Comparison of ENCODE assay signal across 31 mouse cellular contexts in genomic region chr2:163809166-163809565, GRCm38 (mm10). TPM values are rescaled to one million over a fixed set of nuclear protein-coding genes. Genes with fewer than 3 reads are reported as not detected.
A peak's percentile ranks its signal among the peaks of the same experiment; 100 is the strongest.
DNase-seq lines count a peak whose midpoint lies in the region; ATAC-seq and TF ChIP-seq lines count a peak whose summit lies in the region.
"Had no signal": no experiment of that assay in that cellular context is flagged by ENCODE, and none has a peak within 500 bp of the region (broad histone marks: within the 10 kb centered on the region; RNA-seq: fewer than 3 reads in every experiment).

No protein-coding gene starts in this region.

- no peak overlapping the region for H3K9ac ChIP-seq in forebrain, postnatal 0 days
- H3K9ac ChIP-seq in forebrain, embryonic 16.5 days (replicated peaks; ENCODE audit: low read depth, low read length), result no peak overlapping the region
- H3K9ac ChIP-seq in hindbrain, embryonic 11.5 days (ENCODE audit: low read depth, low read length), result no peak overlapping the region
- H3K9ac ChIP-seq: embryonic facial prominence, embryonic 12.5 days; forebrain, embryonic 12.5 days had no signal

- DNase-seq in forebrain, postnatal 0 days, result peak; percentile 44
- peak; percentile 18 to 53 for DNase-seq in layer of hippocampus, adult 2 months (ENCODE audit: low spot score in 2 of 2)
- no peak for DNase-seq in layer of hippocampus, postnatal 36 days
- peak; percentile 53 for DNase-seq in brain, adult 2 months (ENCODE audit: low read depth, low spot score)
- no peak for DNase-seq in adrenal gland, adult 2 months
- no peak for DNase-seq in hindbrain, embryonic 11.5 days (ENCODE audit: low spot score)
- DNase-seq: adrenal gland, postnatal 10 days; adrenal gland, postnatal 25 days; B cell, adult 2 months; cerebellum, adult 11 months; cerebellum, adult 18-20 months; cerebellum, adult 8-10 months; cerebellum, adult 9-11 months; cerebellum, postnatal 14 days; cerebellum, postnatal 36 days had no signal

- no peaks in the 10 kb centered on the region for H3K36me3 ChIP-seq in forebrain, postnatal 0 days (ENCODE audit: insufficient read depth)
- no peaks in the 10 kb centered on the region for H3K36me3 ChIP-seq in forebrain, embryonic 16.5 days (ENCODE audit: control insufficient read depth, insufficient read depth)
- no peaks in the 10 kb centered on the region for H3K36me3 ChIP-seq in hindbrain, embryonic 11.5 days (ENCODE audit: control insufficient read depth, insufficient read depth, low read length)
- H3K36me3 ChIP-seq: embryonic facial prominence, embryonic 10.5 days; embryonic facial prominence, embryonic 12.5 days; forebrain, embryonic 10.5 days; forebrain, embryonic 12.5 days; G1E had no signal

- no peaks in the 10 kb centered on the region for H3K9me3 ChIP-seq in forebrain, postnatal 0 days (ENCODE audit: low read length)
- H3K9me3 ChIP-seq in forebrain, embryonic 16.5 days (ENCODE audit: control insufficient read depth, low read length), result no peaks in the 10 kb centered on the region
- no peaks in the 10 kb centered on the region for H3K9me3 ChIP-seq in hindbrain, embryonic 11.5 days (ENCODE audit: control insufficient read depth, low read length)
- H3K9me3 ChIP-seq: embryonic facial prominence, embryonic 10.5 days; embryonic facial prominence, embryonic 12.5 days; forebrain, embryonic 10.5 days; forebrain, embryonic 12.5 days; G1E had no signal

- H3K4me3 ChIP-seq in forebrain, postnatal 0 days (ENCODE audit: low read depth, low read length), result no peak overlapping the region
- no peak overlapping the region for H3K4me3 ChIP-seq in forebrain, embryonic 16.5 days (replicated peaks; ENCODE audit: low read length)
- no peak overlapping the region for H3K4me3 ChIP-seq in layer of hippocampus, adult 2 months
- no peak overlapping the region for H3K4me3 ChIP-seq in embryonic fibroblast, embryonic 13.5 days (ENCODE audit: insufficient read depth, low read length)
- no peak overlapping the region for H3K4me3 ChIP-seq in hindbrain, embryonic 11.5 days (ENCODE audit: low read depth, low read length)
- H3K4me3 ChIP-seq: embryonic facial prominence, embryonic 10.5 days; embryonic facial prominence, embryonic 12.5 days; erythroblast, embryonic 14.5 days; forebrain, embryonic 10.5 days; forebrain, embryonic 12.5 days had no signal

- no peak for TF ChIP-seq POLR2A in embryonic fibroblast, embryonic 13.5 days (IDR thresholded peaks at IDR 0.05; ENCODE audit: low read depth, low read length)

- H3K27ac ChIP-seq in forebrain, postnatal 0 days (ENCODE audit: low read depth, low read length), result peak overlapping the region; percentile 59; the same call in 1 of the 2 replicates
- no peak overlapping the region for H3K27ac ChIP-seq in forebrain, embryonic 16.5 days (ENCODE audit: low read length)
- H3K27ac ChIP-seq in layer of hippocampus, adult 2 months, result peak overlapping the region; percentile 69; the same call in 1 of the 2 replicates
- peak overlapping the region; percentile 70 for H3K27ac ChIP-seq in embryonic fibroblast, embryonic 13.5 days (ENCODE audit: insufficient read depth, low read length)
- H3K27ac ChIP-seq in hindbrain, embryonic 11.5 days (ENCODE audit: low read depth, low read length), result no peak overlapping the region
- H3K27ac ChIP-seq: embryonic facial prominence, embryonic 10.5 days; embryonic facial prominence, embryonic 12.5 days; forebrain, embryonic 10.5 days; forebrain, embryonic 12.5 days had no signal

- H3K4me1 ChIP-seq in forebrain, postnatal 0 days (ENCODE audit: insufficient read depth), result no peaks in the 10 kb centered on the region
- H3K4me1 ChIP-seq in forebrain, embryonic 16.5 days (replicated peaks; ENCODE audit: control insufficient read depth, insufficient read depth, low read length), result no peaks in the 10 kb centered on the region
- H3K4me1 ChIP-seq in embryonic fibroblast, embryonic 13.5 days (ENCODE audit: control insufficient read depth, insufficient read depth, low read length), result no peaks in the 10 kb centered on the region
- no peaks in the 10 kb centered on the region for H3K4me1 ChIP-seq in hindbrain, embryonic 11.5 days (replicated peaks; ENCODE audit: control insufficient read depth, insufficient read depth, low read length)
- H3K4me1 ChIP-seq: embryonic facial prominence, embryonic 12.5 days; forebrain, embryonic 10.5 days; forebrain, embryonic 12.5 days had no signal

- H3K4me2 ChIP-seq in forebrain, postnatal 0 days (ENCODE audit: low read depth), result no peak overlapping the region
- H3K4me2 ChIP-seq in forebrain, embryonic 16.5 days (ENCODE audit: low read length), result no peak overlapping the region
- no peak overlapping the region for H3K4me2 ChIP-seq in hindbrain, embryonic 11.5 days (replicated peaks; ENCODE audit: low read depth, low read length)
- H3K4me2 ChIP-seq: embryonic facial prominence, embryonic 12.5 days; forebrain, embryonic 12.5 days had no signal

- no peak for TF ChIP-seq CTCF in forebrain, postnatal 0 days (IDR thresholded peaks at IDR 0.05; ENCODE audit: low read depth)
- no peak for TF ChIP-seq CTCF in layer of hippocampus, adult 2 months (conservative IDR thresholded peaks at IDR 0.05)
- no peak for TF ChIP-seq CTCF in embryonic fibroblast, embryonic 13.5 days (IDR thresholded peaks at IDR 0.05; ENCODE audit: borderline replicate concordance, insufficient read depth, low read length)

- ATAC-seq in forebrain, postnatal 0 days, result no peak
- no peak for ATAC-seq in forebrain, embryonic 16.5 days
- ATAC-seq in hindbrain, embryonic 11.5 days (ENCODE audit: low FRiP score), result no peak
- ATAC-seq: activated CD4-positive, CD25-positive, alpha-beta regulatory T cell, adult 4 months; CD4-positive, CD25-positive, alpha-beta regulatory T cell, adult 4 months; forebrain, embryonic 14.5 days had no signal

- no peaks in the 10 kb centered on the region for H3K27me3 ChIP-seq in forebrain, postnatal 0 days (ENCODE audit: insufficient read depth, low read length)
- H3K27me3 ChIP-seq in forebrain, embryonic 16.5 days (replicated peaks; ENCODE audit: control insufficient read depth, insufficient read depth, low read length), result no peaks in the 10 kb centered on the region
- H3K27me3 ChIP-seq in hindbrain, embryonic 11.5 days (ENCODE audit: control insufficient read depth, insufficient read depth, low read length), result no peaks in the 10 kb centered on the region
- H3K27me3 ChIP-seq: embryonic facial prominence, embryonic 12.5 days; forebrain, embryonic 12.5 days; Patski had no signal

- 68% methylated on average over 4 of the region's 4 CpGs for WGBS in forebrain, postnatal 0 days
- 78% methylated on average over 4 of the region's 4 CpGs for WGBS in forebrain, embryonic 16.5 days
- 88% methylated on average over 4 of the region's 4 CpGs for WGBS in hindbrain, embryonic 11.5 days

RNA-seq across cellular contexts. Expression of gene Ccn5, which starts 11.5 kb away (rescaled TPM):
- not detected in 2 replicates for total RNA-seq in forebrain, postnatal 0 days (2014; rRNA removed)
- polyA plus RNA-seq in forebrain, postnatal 0 days (2015; fragmentation: Nextera tagmentation; extraction: Ambion mirVana), result 0.31 and 0.43 TPM in 2 replicates
- polyA plus RNA-seq in forebrain, embryonic 16.5 days (2015; fragmentation: Nextera tagmentation; extraction: Ambion mirVana), result 0.15 and 0.27 TPM in 2 replicates
- total RNA-seq in layer of hippocampus, adult 2 months (2021), result not detected
- total RNA-seq in layer of hippocampus, postnatal 36 days (2021), result under 1 TPM in 1 of 2 experiments, not detected in 1; 0.35 TPM
- 203 and 212 TPM in 2 replicates for polyA plus RNA-seq in embryonic fibroblast, embryonic 13.5 days (2011; ENCODE audit: insufficient read length, low read depth, missing spikeins)
- 1 to 10 TPM in 1 of 2 experiments, under 1 TPM in 1; 0.20 to 1.8 TPM for total RNA-seq in adrenal gland, adult 2 months (2021)
- 1.2 and 1.9 TPM in 2 replicates for polyA plus RNA-seq in adrenal gland, adult 2 months (2012; rRNA removed)
- 0.17 and 0.19 TPM in 2 replicates for polyA plus RNA-seq in hindbrain, embryonic 11.5 days (2014; fragmentation: Nextera tagmentation; extraction: Ambion mirVana)
- total RNA-seq: adrenal gland, postnatal 25 days; adrenal gland, postnatal 4 days; CH12.LX; G1E had no signal
- polyA plus RNA-seq: activated CD4-positive, CD25-positive, alpha-beta regulatory T cell, adult 4 months; CD4-positive, CD25-positive, alpha-beta regulatory T cell, adult 4 months; erythroblast, embryonic 14.5 days; G1E had no signal

RNA-seq across cellular contexts. Expression of gene Kcnk15, which starts 44.3 kb away (rescaled TPM):
- 0.19 TPM in 1 of 2 replicates, not detected in the other for total RNA-seq in forebrain, postnatal 0 days (2014; rRNA removed)
- polyA plus RNA-seq in forebrain, postnatal 0 days (2015; fragmentation: Nextera tagmentation; extraction: Ambion mirVana), result 0.15 TPM in 1 of 2 replicates, not detected in the other
- not detected in 2 replicates for polyA plus RNA-seq in forebrain, embryonic 16.5 days (2015; fragmentation: Nextera tagmentation; extraction: Ambion mirVana)
- total RNA-seq in layer of hippocampus, adult 2 months (2021), result not detected
- total RNA-seq in layer of hippocampus, postnatal 36 days (2021), result not detected
- polyA plus RNA-seq in embryonic fibroblast, embryonic 13.5 days (2011; ENCODE audit: insufficient read length, low read depth, missing spikeins), result 0.26 TPM in 1 of 2 replicates, not detected in the other
- not detected for total RNA-seq in adrenal gland, adult 2 months (2021)
- polyA plus RNA-seq in adrenal gland, adult 2 months (2012; rRNA removed), result 0.19 TPM in 1 of 2 replicates, not detected in the other
- polyA plus RNA-seq in hindbrain, embryonic 11.5 days (2014; fragmentation: Nextera tagmentation; extraction: Ambion mirVana), result not detected in 2 replicates
- total RNA-seq: adrenal gland, adult 18-20 months; adrenal gland, postnatal 10 days; adrenal gland, postnatal 25 days; adrenal gland, postnatal 4 days; CH12.LX; G1E had no signal
- polyA plus RNA-seq: activated CD4-positive, CD25-positive, alpha-beta regulatory T cell, adult 4 months; CD4-positive, CD25-positive, alpha-beta regulatory T cell, adult 4 months; embryonic facial prominence, embryonic 10.5 days; embryonic facial prominence, embryonic 12.5 days; embryonic facial prominence, embryonic 14.5 days; erythroblast, embryonic 14.5 days; forebrain, embryonic 10.5 days; forebrain, embryonic 12.5 days; forebrain, embryonic 14.5 days; G1E; Patski had no signal

RNA-seq across cellular contexts. Expression of gene Ada, which starts 59.1 kb away (rescaled TPM):
- 4.3 and 6.2 TPM in 2 replicates for total RNA-seq in forebrain, postnatal 0 days (2014; rRNA removed)
- 4.6 and 5.4 TPM in 2 replicates for polyA plus RNA-seq in forebrain, postnatal 0 days (2015; fragmentation: Nextera tagmentation; extraction: Ambion mirVana)
- polyA plus RNA-seq in forebrain, embryonic 16.5 days (2015; fragmentation: Nextera tagmentation; extraction: Ambion mirVana), result 4.5 and 5.2 TPM in 2 replicates
- 1 to 10 TPM; 1.1 to 1.9 TPM for total RNA-seq in layer of hippocampus, adult 2 months (2021)
- 1 to 10 TPM; 1.1 to 1.2 TPM for total RNA-seq in layer of hippocampus, postnatal 36 days (2021)
- polyA plus RNA-seq in embryonic fibroblast, embryonic 13.5 days (2011; ENCODE audit: insufficient read length, low read depth, missing spikeins), result 26.9 and 32.7 TPM in 2 replicates
- total RNA-seq in adrenal gland, adult 2 months (2021), result 1 to 10 TPM; 4.1 to 5.5 TPM
- polyA plus RNA-seq in adrenal gland, adult 2 months (2012; rRNA removed), result 0.65 and 0.69 TPM in 2 replicates
- 4.7 and 6.0 TPM in 2 replicates for polyA plus RNA-seq in hindbrain, embryonic 11.5 days (2014; fragmentation: Nextera tagmentation; extraction: Ambion mirVana)

Comparison
In these comparisons a context has a peak if more than half of its experiments do, and no peak if none do; other contexts are left out.
1. DNase-seq: peak in forebrain, postnatal 0 days (single experiment), layer of hippocampus, adult 2 months (2 of 2) and brain, adult 2 months (single experiment); none in layer of hippocampus, postnatal 36 days (0 of 2), adrenal gland, adult 2 months (single experiment) and hindbrain, embryonic 11.5 days (single experiment).
2. H3K27ac ChIP-seq: peak in forebrain, postnatal 0 days (single experiment), layer of hippocampus, adult 2 months (single experiment) and embryonic fibroblast, embryonic 13.5 days (single experiment); none in forebrain, embryonic 16.5 days (single experiment) and hindbrain, embryonic 11.5 days (single experiment).
3. RNA of gene Ccn5, which starts 11.5 kb away (polyA plus RNA-seq): 203 to 212 TPM in embryonic fibroblast, embryonic 13.5 days; 1.2 to 1.9 TPM in adrenal gland, adult 2 months, 0.31 to 0.43 TPM in forebrain, postnatal 0 days, 0.17 to 0.19 TPM in hindbrain, embryonic 11.5 days and 0.15 to 0.27 TPM in forebrain, embryonic 16.5 days; every median in the first group is over 10 times any median in the second.